Mouse (Mus musculus): ENCODE measurements around the gene Agxt. TPM values are rescaled to one million over a fixed set of nuclear protein-coding genes. Genes with fewer than 3 reads are reported as not detected.

The Agxt gene
- polyA plus RNA-seq, 1 experiment from 2014 or later = not detected

- H3K27me3 ChIP-seq (ENCODE audit: control insufficient read depth, insufficient read depth, low read depth, low read length) = no peaks in the 10 kb centered on the region
- no peaks in the 10 kb centered on the region for H3K36me3 ChIP-seq (ENCODE audit: control insufficient read depth, insufficient read depth, low read length)
- no peak for ATAC-seq (ENCODE audit: low read depth)
- H3K9ac ChIP-seq (ENCODE audit: low read length) = no peak overlapping the region
- no peak overlapping the region for H3K4me2 ChIP-seq (ENCODE audit: low read depth, low read length)
- H3K27ac ChIP-seq (ENCODE audit: low read length) = no peak overlapping the region
- H3K9me3 ChIP-seq (ENCODE audit: control insufficient read depth, low read length) = no peaks in the 10 kb centered on the region
- H3K4me1 ChIP-seq (replicated peaks; ENCODE audit: control insufficient read depth, insufficient read depth, low read length) = no peaks in the 10 kb centered on the region
- no peak overlapping the region for H3K4me3 ChIP-seq (ENCODE audit: low read length)
- WGBS = 63% methylated on average over 7 of the region's 7 CpGs
Observed at GRCm38 (mm10) chr1:93139713-93140112, 4.7 kb downstream of the Agxt start.

- H3K4me3 ChIP-seq (ENCODE audit: low read length) = no peak overlapping the region
- ATAC-seq (ENCODE audit: low read depth) = no peak
- no peak overlapping the region for H3K4me2 ChIP-seq (ENCODE audit: low read depth, low read length)
- H3K27me3 ChIP-seq (ENCODE audit: control insufficient read depth, insufficient read depth, low read depth, low read length) = no peaks in the 10 kb centered on the region
- H3K9ac ChIP-seq (ENCODE audit: low read length) = no peak overlapping the region
- H3K9me3 ChIP-seq (ENCODE audit: control insufficient read depth, low read length) = no peaks in the 10 kb centered on the region
- H3K36me3 ChIP-seq (ENCODE audit: control insufficient read depth, insufficient read depth, low read length) = no peaks in the 10 kb centered on the region
- no peaks in the 10 kb centered on the region for H3K4me1 ChIP-seq (replicated peaks; ENCODE audit: control insufficient read depth, insufficient read depth, low read length)
- 76% methylated on average over 1 of the region's 1 CpGs for WGBS
- no peak overlapping the region for H3K27ac ChIP-seq (ENCODE audit: low read length)
Observed at GRCm38 (mm10) chr1:93142871-93143270, 7.8 kb downstream of the Agxt start.

- 78% methylated on average over 9 of the region's 9 CpGs for WGBS
- no peaks in the 10 kb centered on the region for H3K27me3 ChIP-seq (ENCODE audit: control insufficient read depth, insufficient read depth, low read depth, low read length)
- H3K9ac ChIP-seq (ENCODE audit: low read length) = no peak overlapping the region
- no peak overlapping the region for H3K4me2 ChIP-seq (ENCODE audit: low read depth, low read length)
- no peaks in the 10 kb centered on the region for H3K4me1 ChIP-seq (replicated peaks; ENCODE audit: control insufficient read depth, insufficient read depth, low read length)
- H3K4me3 ChIP-seq (ENCODE audit: low read length) = no peak overlapping the region
- no peaks in the 10 kb centered on the region for H3K36me3 ChIP-seq (ENCODE audit: control insufficient read depth, insufficient read depth, low read length)
- no peak overlapping the region for H3K27ac ChIP-seq (ENCODE audit: low read length)
- ATAC-seq (ENCODE audit: low read depth) = no peak
- no peaks in the 10 kb centered on the region for H3K9me3 ChIP-seq (ENCODE audit: control insufficient read depth, low read length)
Observed at GRCm38 (mm10) chr1:93144176-93144575, 9.1 kb downstream of the Agxt start.

GRCm38 (mm10) chr1:93150907-93151661 is 16.0 kb downstream of the Agxt start:
- no peaks in the 10 kb centered on the region for H3K4me1 ChIP-seq (replicated peaks; ENCODE audit: control insufficient read depth, insufficient read depth, low read length)
- no peaks in the 10 kb centered on the region for H3K9me3 ChIP-seq (ENCODE audit: control insufficient read depth, low read length)
- ATAC-seq (ENCODE audit: low read depth) = no peak
- H3K4me3 ChIP-seq (ENCODE audit: low read length) = no peak overlapping the region
- no peaks in the 10 kb centered on the region for H3K27me3 ChIP-seq (ENCODE audit: control insufficient read depth, insufficient read depth, low read depth, low read length)
- H3K9ac ChIP-seq (ENCODE audit: low read length) = no peak overlapping the region
- H3K27ac ChIP-seq (ENCODE audit: low read length) = peak overlapping the region; percentile 12; the same call in 1 of the 2 replicates
- H3K4me2 ChIP-seq (ENCODE audit: low read depth, low read length) = no peak overlapping the region
- 38% methylated on average over 2 of the region's 2 CpGs for WGBS
- H3K36me3 ChIP-seq (ENCODE audit: control insufficient read depth, insufficient read depth, low read length) = no peaks in the 10 kb centered on the region

GRCm38 (mm10) chr1:93157566-93157965 is 22.5 kb downstream of the Agxt start:
- Histone ChIP-seq H3K36me3 (ENCODE audit: control insufficient read depth, insufficient read depth, low read length) (no peaks in the 10 kb centered on the region), H3K27ac (ENCODE audit: low read length) (peak overlapping the region; percentile 69), H3K9me3 (ENCODE audit: control insufficient read depth, low read length) (no peaks in the 10 kb centered on the region), H3K27me3 (ENCODE audit: control insufficient read depth, insufficient read depth, low read depth, low read length) (no peaks in the 10 kb centered on the region), H3K4me3 (ENCODE audit: low read length) (peak overlapping the region; percentile 43; the same call in 1 of the 2 replicates), H3K9ac (ENCODE audit: low read length) (no peak overlapping the region), H3K4me1 (replicated peaks; ENCODE audit: control insufficient read depth, insufficient read depth, low read length) (peaks cover 16% of the 10 kb centered on the region), H3K4me2 (ENCODE audit: low read depth, low read length) (peak overlapping the region; percentile 45)
- 68% methylated on average over 4 of the region's 4 CpGs for WGBS
- 0 out of 2 replicates have a peak, but pooled peaks have one; percentile 15 for ATAC-seq (ENCODE audit: low read depth)

GRCm38 (mm10) chr1:93158916-93159315 is 23.9 kb downstream of the Agxt start:
- peak overlapping the region; percentile 96; the same call in 1 of the 2 replicates for H3K27ac ChIP-seq (ENCODE audit: low read length)
- no peaks in the 10 kb centered on the region for H3K27me3 ChIP-seq (ENCODE audit: control insufficient read depth, insufficient read depth, low read depth, low read length)
- peak overlapping the region; percentile 43 for H3K4me3 ChIP-seq (ENCODE audit: low read length)
- H3K4me1 ChIP-seq (replicated peaks; ENCODE audit: control insufficient read depth, insufficient read depth, low read length) = peaks cover 17% of the 10 kb centered on the region
- 64% methylated on average over 8 of the region's 8 CpGs for WGBS
- peak overlapping the region; percentile 58 for H3K9ac ChIP-seq (ENCODE audit: low read length)
- H3K9me3 ChIP-seq (ENCODE audit: control insufficient read depth, low read length) = no peaks in the 10 kb centered on the region
- no peak for ATAC-seq (ENCODE audit: low read depth)
- H3K4me2 ChIP-seq (ENCODE audit: low read depth, low read length) = peak overlapping the region; percentile 45
- no peaks in the 10 kb centered on the region for H3K36me3 ChIP-seq (ENCODE audit: control insufficient read depth, insufficient read depth, low read length)

- Histone ChIP-seq H3K4me2 (ENCODE audit: low read depth, low read length) (peak overlapping the region; percentile 45), H3K27ac (ENCODE audit: low read length) (peak overlapping the region; percentile 96), H3K9ac (ENCODE audit: low read length) (peak overlapping the region; percentile 58), H3K27me3 (ENCODE audit: control insufficient read depth, insufficient read depth, low read depth, low read length) (no peaks in the 10 kb centered on the region), H3K36me3 (ENCODE audit: control insufficient read depth, insufficient read depth, low read length) (no peaks in the 10 kb centered on the region), H3K9me3 (ENCODE audit: control insufficient read depth, low read length) (no peaks in the 10 kb centered on the region), H3K4me1 (replicated peaks; ENCODE audit: control insufficient read depth, insufficient read depth, low read length) (peaks cover 17% of the 10 kb centered on the region), H3K4me3 (ENCODE audit: low read length) (peak overlapping the region; percentile 43)
- 49% methylated on average over 21 of the region's 21 CpGs for WGBS
- ATAC-seq (ENCODE audit: low read depth) = peak; percentile 74
Observed at GRCm38 (mm10) chr1:93159566-93160500, 24.8 kb downstream of the Agxt start.

GRCm38 (mm10) chr1:93160501-93161133 is 25.6 kb downstream of the Agxt start, which contains the start of gene 2310007B03Rik:
Gene 2310007B03Rik, minus strand, starts transcription at chr1:93160948.
- Histone ChIP-seq H3K27ac (ENCODE audit: low read length) (peak within 1 kb of the TSS; percentile 96), H3K9ac (ENCODE audit: low read length) (peak within 1 kb of the TSS; percentile 58), H3K27me3 (ENCODE audit: control insufficient read depth, insufficient read depth, low read depth, low read length) (no peaks in the 10 kb centered on the region), H3K4me2 (ENCODE audit: low read depth, low read length) (peak within 1 kb of the TSS; percentile 45), H3K4me3 (ENCODE audit: low read length) (peak within 1 kb of the TSS; percentile 43), H3K4me1 (replicated peaks; ENCODE audit: control insufficient read depth, insufficient read depth, low read length) (peaks cover 17% of the 10 kb centered on the region), H3K9me3 (ENCODE audit: control insufficient read depth, low read length) (no peaks in the 10 kb centered on the region), H3K36me3 (ENCODE audit: control insufficient read depth, insufficient read depth, low read length) (no peaks in the 10 kb centered on the region)
- peak; percentile 46 for ATAC-seq (ENCODE audit: low read depth)
- 57% methylated on average over 8 of the region's 8 CpGs for WGBS
